Mouse (Mus musculus): Measurements from ENCODE around the gene C130073F10Rik. TPM values are rescaled to one million over a fixed set of nuclear protein-coding genes. Genes with fewer than 3 reads are reported as not detected.
"Not testable (repeated sequence)": the region's sequence is repeated elsewhere in the genome, so short reads cannot be mapped to it uniquely, and the experiment has no call there.

The C130073F10Rik gene
- not detected for polyA plus RNA-seq (2012; fragmentation: generic; extraction: Trizol)

DNA sequence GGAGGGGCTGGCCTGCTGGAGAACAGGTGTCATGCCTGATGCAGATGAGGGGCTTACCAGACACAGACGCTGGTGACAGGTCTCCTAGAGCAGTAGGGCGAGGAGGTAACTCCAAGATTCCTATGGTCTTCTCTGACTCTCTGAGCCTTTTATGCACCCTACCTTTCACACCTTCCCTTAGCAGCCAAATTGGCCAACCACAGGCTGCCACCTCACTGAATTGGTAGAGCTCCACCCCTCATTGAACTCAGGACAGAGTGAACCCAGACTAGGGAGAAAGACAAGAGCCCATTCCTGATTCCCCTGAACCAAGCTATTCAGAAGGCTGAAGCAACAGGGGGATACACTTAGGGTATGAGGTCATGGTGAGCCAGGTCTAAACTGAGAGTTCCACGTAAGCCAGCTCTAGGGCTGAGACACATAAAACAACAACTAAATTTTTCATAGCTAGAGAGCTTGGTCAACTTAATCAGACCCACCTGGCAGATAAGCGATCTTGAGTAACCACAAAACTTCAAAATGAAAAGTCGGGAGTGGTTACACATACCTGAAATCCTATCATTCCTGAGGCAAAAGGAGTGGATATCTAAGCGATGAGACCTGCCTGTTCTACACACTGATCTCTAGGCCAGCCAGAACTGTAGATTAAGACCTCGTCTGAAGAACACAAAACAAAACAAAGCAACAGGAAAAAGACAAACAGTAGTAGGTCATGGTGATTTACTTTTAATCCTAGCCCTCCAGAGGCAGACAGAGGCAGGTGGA lies at the start of gene C130073F10Rik:
TSS of gene C130073F10Rik (minus strand) at position 134 of the 765 bp plus-strand sequence.
- Histone ChIP-seq H3K27me3 (ENCODE audit: control insufficient read depth, insufficient read depth, insufficient read length) (no peaks in the 10 kb centered on the region), H3K4me3 (no peak within 1 kb of the TSS), H3K79me2 (ENCODE audit: control insufficient read depth, insufficient read depth) (no peaks in the 10 kb centered on the region), H3K36me3 (ENCODE audit: control insufficient read depth, insufficient read depth) (no peaks in the 10 kb centered on the region), H3ac (ENCODE audit: control insufficient read depth, insufficient read length) (no peak within 1 kb of the TSS), H3K4me2 (ENCODE audit: low read depth) (no peak within 1 kb of the TSS)
- TF ChIP-seq CEBPB (IDR thresholded peaks at IDR 0.05; ENCODE audit: insufficient read depth, poor library complexity, severe bottlenecking) (no peak), TCF3 (IDR thresholded peaks at IDR 0.05; ENCODE audit: insufficient read length, low read depth) (no peak)

DNA sequence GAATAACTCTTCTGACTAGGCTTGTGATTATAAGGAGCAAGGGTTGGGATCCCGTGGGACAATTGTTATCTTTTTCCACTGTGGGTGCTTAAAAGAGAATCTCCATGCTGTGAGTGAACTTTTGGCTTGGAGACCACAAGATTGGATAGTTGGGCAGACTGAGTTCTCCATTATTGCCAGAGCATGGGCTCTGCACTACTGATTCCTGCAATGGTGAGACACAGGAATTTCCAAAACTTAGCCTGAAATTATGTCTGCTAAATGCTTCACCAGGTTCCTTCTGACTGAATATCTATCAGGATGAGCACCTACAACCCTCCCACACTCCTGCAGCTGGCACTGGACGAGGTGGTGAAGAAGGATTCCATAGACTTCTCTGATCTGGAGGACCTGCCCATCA lies 46.5 kb upstream of the C130073F10Rik start, which contains the start of gene Gm12794:
TSS of gene Gm12794 (plus strand) at position 301 of the 400 bp plus-strand sequence.
- not testable (repeated sequence) for H3K4me3 ChIP-seq; H3K36me3 ChIP-seq (ENCODE audit: control insufficient read depth, insufficient read depth); H3K4me2 ChIP-seq (ENCODE audit: low read depth); H3K27me3 ChIP-seq (ENCODE audit: control insufficient read depth, insufficient read depth, insufficient read length); H3K79me2 ChIP-seq (ENCODE audit: control insufficient read depth, insufficient read depth); H3ac ChIP-seq (ENCODE audit: control insufficient read depth, insufficient read length)

GRCm38 (mm10) chr4:101908821-101909220 lies 15.2 kb upstream of the C130073F10Rik start, which contains the start of gene Gm12800:
Gene Gm12800 (plus strand): TSS chr4:101909121.
- H3K36me3 ChIP-seq (ENCODE audit: control insufficient read depth, insufficient read depth); H3K27me3 ChIP-seq (ENCODE audit: control insufficient read depth, insufficient read depth, insufficient read length); H3ac ChIP-seq (ENCODE audit: control insufficient read depth, insufficient read length); H3K4me3 ChIP-seq; H3K4me2 ChIP-seq (ENCODE audit: low read depth); H3K79me2 ChIP-seq (ENCODE audit: control insufficient read depth, insufficient read depth): not testable (repeated sequence)

GRCm38 (mm10) chr4:101889377-101889776 lies 4.2 kb downstream of the C130073F10Rik start:
- TF ChIP-seq E2F4 (IDR thresholded peaks at IDR 0.05; ENCODE audit: insufficient read depth) (no peak), CEBPB (IDR thresholded peaks at IDR 0.05; ENCODE audit: insufficient read depth, poor library complexity, severe bottlenecking) (no peak), TCF3 (IDR thresholded peaks at IDR 0.05; ENCODE audit: insufficient read length, low read depth) (no peak), SRF (IDR thresholded peaks at IDR 0.05; ENCODE audit: control insufficient read depth, insufficient read length, low read depth) (no peak), REST (IDR thresholded peaks at IDR 0.05; ENCODE audit: insufficient read depth, insufficient read length) (no peak), USF1 (IDR thresholded peaks at IDR 0.05; ENCODE audit: low read depth) (no peak), MAX (IDR thresholded peaks at IDR 0.05; ENCODE audit: low read depth) (no peak), TCF12 (IDR thresholded peaks at IDR 0.05; ENCODE audit: insufficient read depth, poor library complexity, severe bottlenecking) (no peak), MYOD1 (IDR thresholded peaks at IDR 0.05; ENCODE audit: control insufficient read depth in 1 of 3, insufficient read length in 2 of 3, low read depth in 2 of 3) (no peak), POLR2AphosphoS2 (IDR thresholded peaks at IDR 0.05; ENCODE audit: insufficient read length, low read depth) (no peak), POLR2A (IDR thresholded peaks at IDR 0.05; ENCODE audit: insufficient read length, low read depth) (no peak), MYOG (IDR thresholded peaks at IDR 0.05; ENCODE audit: control insufficient read depth in 1 of 3, insufficient read depth in 1 of 3, insufficient read length in 2 of 3, low read depth in 2 of 3) (no peak)
- Histone ChIP-seq H3K79me2 (ENCODE audit: control insufficient read depth, insufficient read depth) (no peaks in the 10 kb centered on the region), H3K4me3 (no peak overlapping the region), H3K36me3 (ENCODE audit: control insufficient read depth, insufficient read depth) (no peaks in the 10 kb centered on the region), H3K4me2 (ENCODE audit: low read depth) (no peak overlapping the region), H3K27me3 (ENCODE audit: control insufficient read depth, insufficient read depth, insufficient read length) (no peaks in the 10 kb centered on the region), H3ac (ENCODE audit: control insufficient read depth, insufficient read length) (no peak overlapping the region)

DNA sequence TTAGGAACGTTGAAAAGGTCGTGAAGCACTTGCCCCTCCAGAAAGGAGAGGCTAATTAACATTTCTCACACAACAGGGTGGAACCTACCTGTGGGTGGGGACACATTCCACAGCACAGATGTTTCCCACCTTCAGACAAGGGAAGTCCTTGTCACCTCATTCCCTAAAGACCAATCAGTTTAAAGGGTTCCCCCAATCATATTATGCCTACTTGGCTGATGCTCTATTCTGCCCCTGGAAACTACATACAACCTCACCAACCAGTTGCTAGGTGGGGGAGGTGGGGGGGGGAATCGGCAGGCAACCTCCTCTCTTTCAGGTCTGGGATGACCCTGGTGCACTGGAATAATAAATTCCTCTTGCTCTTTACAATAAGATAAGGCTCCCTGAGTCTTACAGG lies 9.9 kb downstream of the C130073F10Rik start:
- Histone ChIP-seq H3K36me3 (ENCODE audit: control insufficient read depth, insufficient read depth) (no peaks in the 10 kb centered on the region), H3K79me2 (ENCODE audit: control insufficient read depth, insufficient read depth) (no peaks in the 10 kb centered on the region), H3K4me2 (ENCODE audit: low read depth) (no peak overlapping the region), H3K4me3 (no peak overlapping the region), H3K27me3 (ENCODE audit: control insufficient read depth, insufficient read depth, insufficient read length) (no peaks in the 10 kb centered on the region), H3ac (ENCODE audit: control insufficient read depth, insufficient read length) (no peak overlapping the region)
- TF ChIP-seq POLR2AphosphoS2 (IDR thresholded peaks at IDR 0.05; ENCODE audit: insufficient read length, low read depth) (no peak), REST (IDR thresholded peaks at IDR 0.05; ENCODE audit: insufficient read depth, insufficient read length) (no peak), POLR2A (IDR thresholded peaks at IDR 0.05; ENCODE audit: insufficient read length, low read depth) (no peak), E2F4 (IDR thresholded peaks at IDR 0.05; ENCODE audit: insufficient read depth) (no peak), CEBPB (IDR thresholded peaks at IDR 0.05; ENCODE audit: insufficient read depth, poor library complexity, severe bottlenecking) (no peak), TCF3 (IDR thresholded peaks at IDR 0.05; ENCODE audit: insufficient read length, low read depth) (no peak), USF1 (IDR thresholded peaks at IDR 0.05; ENCODE audit: low read depth) (no peak), SRF (IDR thresholded peaks at IDR 0.05; ENCODE audit: control insufficient read depth, insufficient read length, low read depth) (no peak), TCF12 (IDR thresholded peaks at IDR 0.05; ENCODE audit: insufficient read depth, poor library complexity, severe bottlenecking) (no peak), MYOG (IDR thresholded peaks at IDR 0.05; ENCODE audit: control insufficient read depth in 1 of 3, insufficient read depth in 1 of 3, insufficient read length in 2 of 3, low read depth in 2 of 3) (no peak), MAX (IDR thresholded peaks at IDR 0.05; ENCODE audit: low read depth) (no peak), MYOD1 (IDR thresholded peaks at IDR 0.05; ENCODE audit: control insufficient read depth in 1 of 3, insufficient read length in 2 of 3, low read depth in 2 of 3) (no peak)

- not testable (repeated sequence) for H3K4me3 ChIP-seq; H3K4me2 ChIP-seq (ENCODE audit: low read depth); H3K36me3 ChIP-seq (ENCODE audit: control insufficient read depth, insufficient read depth); H3K79me2 ChIP-seq (ENCODE audit: control insufficient read depth, insufficient read depth); H3K27me3 ChIP-seq (ENCODE audit: control insufficient read depth, insufficient read depth, insufficient read length); H3ac ChIP-seq (ENCODE audit: control insufficient read depth, insufficient read length)
Measured at GRCm38 (mm10) chr4:101875687-101876086, 17.9 kb downstream of the C130073F10Rik start.

- H3K4me3 ChIP-seq; H3K27me3 ChIP-seq (ENCODE audit: control insufficient read depth, insufficient read depth, insufficient read length); H3ac ChIP-seq (ENCODE audit: control insufficient read depth, insufficient read length); H3K36me3 ChIP-seq (ENCODE audit: control insufficient read depth, insufficient read depth); H3K4me2 ChIP-seq (ENCODE audit: low read depth); H3K79me2 ChIP-seq (ENCODE audit: control insufficient read depth, insufficient read depth): not testable (repeated sequence)
Measured at GRCm38 (mm10) chr4:101872031-101872430, 21.6 kb downstream of the C130073F10Rik start.

Measured in myocyte (in vitro differentiated cells).